10 mouse cellular contexts compared by ENCODE assay signal in the genomic region with DNA sequence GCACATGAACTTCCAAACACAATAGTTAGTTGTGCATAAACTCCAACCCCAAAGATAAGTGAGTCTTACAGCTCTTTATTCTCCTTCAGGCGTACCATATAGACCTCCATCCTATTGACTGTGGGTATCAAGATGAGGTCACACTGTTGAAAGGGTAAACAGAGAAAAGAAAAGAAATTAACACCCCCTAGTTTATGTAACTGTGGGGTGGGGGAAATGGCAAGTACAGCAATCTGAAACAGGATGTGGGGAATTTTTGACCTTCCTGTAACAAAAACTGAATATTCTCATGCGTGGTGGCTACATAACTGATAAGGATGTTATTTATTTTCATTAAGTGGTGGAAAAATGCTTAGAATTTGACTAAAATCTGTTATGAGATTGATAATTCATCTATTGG. TPM values are rescaled to one million over a fixed set of nuclear protein-coding genes. Genes with fewer than 3 reads are reported as not detected.
A peak's percentile ranks its signal among the peaks of the same experiment; 100 is the strongest.
DNase-seq lines count a peak whose midpoint lies in the region; ATAC-seq lines count a peak whose summit lies in the region.
"Had no signal": no experiment of that assay in that cellular context is flagged by ENCODE, and none has a peak within 500 bp of the region (broad histone marks: within the 10 kb centered on the region; RNA-seq: fewer than 3 reads in every experiment).

No protein-coding gene starts in this region.

- DNase-seq in heart, postnatal 14 days: no peak
- DNase-seq in midbrain, embryonic 10.5 days (ENCODE audit: low spot score): no peak
- no peak for DNase-seq in midbrain, embryonic 11.5 days (ENCODE audit: low spot score, missing footprints)
- DNase-seq in adrenal gland, adult 8-10 months: no peak
- no peak for DNase-seq in retina, postnatal 1 day
- DNase-seq in adrenal gland, postnatal 10 days: no peak
- DNase-seq: adrenal gland, postnatal 36 days; kidney, postnatal 25 days had no signal

- H3K36me3 ChIP-seq in heart, embryonic 11.5 days (ENCODE audit: control insufficient read depth, insufficient read depth, low read length): no peaks in the 10 kb centered on the region
- no peaks in the 10 kb centered on the region for H3K36me3 ChIP-seq in midbrain, embryonic 10.5 days
- H3K36me3 ChIP-seq in midbrain, embryonic 11.5 days (ENCODE audit: control insufficient read depth, insufficient read depth, low read length): no peaks in the 10 kb centered on the region
- no peaks in the 10 kb centered on the region for H3K36me3 ChIP-seq in liver, embryonic 15.5 days (replicated peaks)

- H3K9ac ChIP-seq in heart, embryonic 11.5 days (ENCODE audit: low read depth, low read length): no peak overlapping the region
- no peak overlapping the region for H3K9ac ChIP-seq in midbrain, embryonic 11.5 days (ENCODE audit: low read length)
- H3K9ac ChIP-seq in liver, embryonic 15.5 days: no peak overlapping the region

- H3K4me2 ChIP-seq in heart, embryonic 11.5 days: peak overlapping the region; percentile 78
- no peak overlapping the region for H3K4me2 ChIP-seq in midbrain, embryonic 11.5 days
- peak overlapping the region; percentile 85 for H3K4me2 ChIP-seq in liver, embryonic 15.5 days

- no peak overlapping the region for H3K27ac ChIP-seq in heart, embryonic 11.5 days (ENCODE audit: low read depth, low read length)
- no peak overlapping the region for H3K27ac ChIP-seq in midbrain, embryonic 10.5 days (replicated peaks)
- no peak overlapping the region for H3K27ac ChIP-seq in midbrain, embryonic 11.5 days (ENCODE audit: low read depth, low read length)
- no peak overlapping the region for H3K27ac ChIP-seq in liver, embryonic 15.5 days (replicated peaks)

- ATAC-seq in heart, embryonic 11.5 days (replicated peaks; ENCODE audit: insufficient number of reproducible peaks, low FRiP score, low TSS enrichment): no peak
- ATAC-seq in midbrain, embryonic 11.5 days (ENCODE audit: low FRiP score): no peak
- ATAC-seq in liver, embryonic 15.5 days (ENCODE audit: insufficient read depth): no peak

- H3K27me3 ChIP-seq in heart, embryonic 11.5 days (ENCODE audit: control insufficient read depth, insufficient read depth, low read length): no peaks in the 10 kb centered on the region
- H3K27me3 ChIP-seq in midbrain, embryonic 10.5 days (ENCODE audit: low read depth, poor library complexity, severe bottlenecking): peaks cover 9% of the 10 kb centered on the region
- H3K27me3 ChIP-seq in midbrain, embryonic 11.5 days (ENCODE audit: control insufficient read depth, insufficient read depth, low read length): no peaks in the 10 kb centered on the region
- no peaks in the 10 kb centered on the region for H3K27me3 ChIP-seq in liver, embryonic 15.5 days

- H3K9me3 ChIP-seq in heart, embryonic 11.5 days (replicated peaks; ENCODE audit: control insufficient read depth, low read length): no peaks in the 10 kb centered on the region
- H3K9me3 ChIP-seq in midbrain, embryonic 10.5 days (replicated peaks): no peaks in the 10 kb centered on the region
- H3K9me3 ChIP-seq in midbrain, embryonic 11.5 days (ENCODE audit: control insufficient read depth, low read length): no peaks in the 10 kb centered on the region
- no peaks in the 10 kb centered on the region for H3K9me3 ChIP-seq in liver, embryonic 15.5 days (replicated peaks)

- H3K4me1 ChIP-seq in heart, embryonic 11.5 days (ENCODE audit: control insufficient read depth, insufficient read depth, low read length): peaks cover 6% of the 10 kb centered on the region; the same call in 1 of the 2 replicates
- peaks cover 33% of the 10 kb centered on the region for H3K4me1 ChIP-seq in midbrain, embryonic 10.5 days
- H3K4me1 ChIP-seq in midbrain, embryonic 11.5 days (ENCODE audit: control insufficient read depth, insufficient read depth, low read length): peaks cover 10% of the 10 kb centered on the region; the same call in 1 of the 2 replicates
- peaks cover 41% of the 10 kb centered on the region for H3K4me1 ChIP-seq in liver, embryonic 15.5 days (replicated peaks)

- 68% methylated on average over 2 of the region's 2 CpGs for WGBS in heart, embryonic 11.5 days (ENCODE audit: insufficient replicate concordance)
- 81% methylated on average over 2 of the region's 2 CpGs for WGBS in midbrain, embryonic 10.5 days
- 79% methylated on average over 2 of the region's 2 CpGs for WGBS in midbrain, embryonic 11.5 days
- WGBS in liver, embryonic 15.5 days (ENCODE audit: insufficient replicate concordance): 25% methylated on average over 2 of the region's 2 CpGs

- intact Hi-C loops in heart, postnatal 14 days (cut with DNase I): no loop called here

- no peak overlapping the region for H3K4me3 ChIP-seq in heart, embryonic 11.5 days (ENCODE audit: low read depth, low read length)
- H3K4me3 ChIP-seq in midbrain, embryonic 10.5 days: peak overlapping the region; percentile 67; the same call in 1 of the 2 replicates
- H3K4me3 ChIP-seq in midbrain, embryonic 11.5 days (ENCODE audit: low read depth, low read length): no peak overlapping the region
- H3K4me3 ChIP-seq in liver, embryonic 15.5 days (replicated peaks): peak overlapping the region; percentile 72; the same call in 1 of the 2 replicates

RNA-seq across cellular contexts. Expression of gene Commd8, which starts 36.5 kb away (rescaled TPM):
- 130 and 131 TPM in 2 replicates for polyA plus RNA-seq in heart, embryonic 11.5 days (2014; fragmentation: Nextera tagmentation; extraction: Ambion mirVana)
- 10 to 100 TPM; 34.4 to 37.8 TPM for total RNA-seq in heart, postnatal 14 days (2021)
- 155 and 165 TPM in 2 replicates for polyA plus RNA-seq in midbrain, embryonic 10.5 days (2016; fragmentation: Nextera tagmentation; extraction: Ambion mirVana)
- polyA plus RNA-seq in midbrain, embryonic 11.5 days (2014; fragmentation: Nextera tagmentation; extraction: Ambion mirVana): 210 and 233 TPM in 2 replicates
- 52.8 and 55.4 TPM in 2 replicates for polyA plus RNA-seq in liver, embryonic 15.5 days (2015; fragmentation: Nextera tagmentation; extraction: Ambion mirVana)
- total RNA-seq in adrenal gland, adult 8-10 months (2022): 10 to 100 TPM; 63.1 to 68.4 (median 67.8) TPM
- total RNA-seq in adrenal gland, postnatal 10 days (2021): 10 to 100 TPM; 53.9 to 61.9 TPM

Comparison
In these comparisons a context has a peak if more than half of its experiments do, and no peak if none do; other contexts are left out.
1. H3K4me3 ChIP-seq: peak in midbrain, embryonic 10.5 days (single experiment) and liver, embryonic 15.5 days (single experiment); none in heart, embryonic 11.5 days (single experiment) and midbrain, embryonic 11.5 days (single experiment).